Mouse (Mus musculus) E14TG2a.4 (cell line): ENCODE results near the gene Itih1.

Experiments
- CTCF ChIP-seq: conservative IDR thresholded peaks from 2 replicates; pipeline ENCODE4 v1.5.1; 2014; ENCODE audit warnings: low read length
- NANOG ChIP-seq: IDR thresholded peaks from 2 replicates; pipeline ENCODE4 v1.6.1; 2014; ENCODE audit warnings: borderline replicate concordance, low read length, mixed read lengths

- TF ChIP-seq CTCF (no peak), NANOG (no peak)
Observed at GRCm38 (mm10) chr14:30942254-30942653, 835 bp downstream of the Itih1 start.
